Mouse (Mus musculus) liver, adult 2 months (tissue): ENCODE results near the gene Grk4.

Source experiments
- CTCF ChIP-seq: fragments of 200-500 bp; IDR thresholded peaks from 2 replicates; pipeline ENCODE4 v1.5.1; 2011; ENCODE audit warnings: low read depth, low read length, control low read depth
- POLR2A ChIP-seq: fragments of 200-500 bp; IDR thresholded peaks from 2 replicates; pipeline ENCODE4 v1.6.1; 2011; ENCODE audit warnings: low read length, control low read depth; ENCODE audit not compliant: insufficient read depth; ENCODE audit errors: extremely low read depth

- no peak for TF ChIP-seq POLR2A
- TF ChIP-seq CTCF = no peak
Measured at GRCm38 (mm10) chr5:34695521-34695920, 35.3 kb downstream of the Grk4 start.
